Mouse (Mus musculus) stomach, postnatal 0 days (tissue): ENCODE measurements around the gene Ube2o.

Source experiments
- CTCF ChIP-seq: IDR thresholded peaks from 2 replicates; pipeline ENCODE4 v1.5.1; 2016; ENCODE audit warnings: antibody characterized with exemption, low read depth, mild to moderate bottlenecking, moderate library complexity
- EP300 ChIP-seq: optimal IDR thresholded peaks from 2 replicates; pipeline ENCODE3; 2016; ENCODE audit warnings: antibody characterized with exemption

DNA sequence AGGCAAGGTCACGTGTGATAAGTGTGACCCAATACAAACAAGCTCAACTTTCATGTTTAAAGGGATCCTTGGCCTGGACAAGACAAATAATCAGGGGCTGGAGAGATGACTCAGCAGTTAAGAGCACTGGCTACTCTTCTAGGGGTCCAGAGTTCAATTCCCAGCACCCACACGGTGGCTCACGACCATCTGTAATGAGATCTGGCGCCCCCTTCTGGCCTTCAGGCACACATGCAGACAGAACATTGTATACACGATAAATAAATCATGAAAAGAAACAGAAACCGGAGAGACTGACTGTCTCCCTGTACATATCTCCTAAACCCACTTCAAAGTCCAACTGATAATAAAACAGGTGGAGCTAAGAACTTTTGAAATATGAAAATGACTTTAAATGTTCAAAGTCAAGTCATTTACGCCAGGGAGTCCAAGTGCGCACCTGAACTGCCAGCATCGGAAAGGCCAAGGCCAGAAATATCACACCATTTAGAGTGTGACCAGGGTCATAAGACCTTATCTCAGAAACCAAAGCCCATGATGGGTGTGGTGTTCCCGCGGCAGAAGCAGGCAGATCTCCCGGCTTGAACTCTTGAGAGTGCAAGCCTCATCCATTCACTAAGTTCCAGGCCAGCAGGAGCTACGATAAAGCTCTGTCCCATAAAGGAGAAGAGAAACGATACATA, 92.4 kb downstream of the Ube2o start:
- TF ChIP-seq CTCF (peak; percentile 67), EP300 (no peak)
